Mouse (Mus musculus) MEL (cell line): ENCODE measurements at regions not wholly inside any gene's neighbourhood (a gene's known extent, or its start where the extent isn't known, plus 50 kb on each side); places are given as distances from the start of the nearest gene placed in this dataset.

Source experiments
- DNase-seq: peaks from one replicate; pipeline ENCODE4 v3.0.0; 2011; ENCODE audit warnings: low read depth, low spot score
- H3K27ac ChIP-seq: 2 replicates; pipeline ENCODE4 v1.5.1; 2012; ENCODE audit warnings: low read depth, mild to moderate bottlenecking, control low read depth, low read length, moderate library complexity; ENCODE audit not compliant: control insufficient read depth
- H3K27me3 ChIP-seq, 2 experiments: fragments of 150-350 bp in 1 of 2; sonication (generic) in 1 of 2; 2 replicates each; pipeline ENCODE4 v1.6.1; 2012; ENCODE audit warnings: low read length in 2 of 2, mild to moderate bottlenecking in 2 of 2, improper control_type of control experiment in 1 of 2, moderate library complexity in 1 of 2; ENCODE audit not compliant: insufficient read depth in 2 of 2, control insufficient read depth in 1 of 2
- H3K36me3 ChIP-seq, 2 experiments: 2 replicates each; pipeline ENCODE4 v1.6.1; 2012 to 2014; ENCODE audit warnings: low read length in 2 of 2, improper control_type of control experiment in 1 of 2, inconsistent platforms in 1 of 2, mild to moderate bottlenecking in 1 of 2; ENCODE audit not compliant: insufficient read depth in 2 of 2, control insufficient read depth in 1 of 2
- H3K4me1 ChIP-seq, 2 experiments: fragments of 150-350 bp in 1 of 2; sonication (generic) in 1 of 2; 2 replicates each; pipeline ENCODE4 v1.6.1; 2012; ENCODE audit warnings: low read length in 2 of 2, improper control_type of control experiment in 1 of 2, mild to moderate bottlenecking in 1 of 2; ENCODE audit not compliant: insufficient read depth in 2 of 2, control insufficient read depth in 1 of 2
- H3K4me3 ChIP-seq, 2 experiments: fragments of 150-350 bp in 1 of 2; sonication (generic) in 1 of 2; 2 replicates each; pipeline ENCODE4 v1.5.1; 2012; ENCODE audit warnings: low read depth in 2 of 2, low read length in 2 of 2, mild to moderate bottlenecking in 2 of 2, moderate library complexity in 2 of 2, control low read depth in 1 of 2, improper control_type of control experiment in 1 of 2; ENCODE audit not compliant: control insufficient read depth in 1 of 2, insufficient read depth in 1 of 2
- H3K79me2 ChIP-seq: 2 replicates; pipeline ENCODE4 v1.6.1; 2012; ENCODE audit warnings: mild to moderate bottlenecking, low read length, moderate library complexity; ENCODE audit not compliant: control insufficient read depth, poor library complexity, insufficient read depth
- H3K9ac ChIP-seq: 2 replicates; pipeline ENCODE4 v1.6.1; 2012; ENCODE audit warnings: low read depth, mild to moderate bottlenecking, control low read depth, low read length, moderate library complexity; ENCODE audit not compliant: control insufficient read depth, poor library complexity, severe bottlenecking
- H3K9me3 ChIP-seq: fragments of 150-350 bp; sonication (generic); replicated peaks from 2 replicates; pipeline ENCODE4 v1.6.1; 2012; ENCODE audit warnings: mild to moderate bottlenecking, low read length, improper control_type of control experiment, moderate library complexity; ENCODE audit not compliant: insufficient read depth
- CHD2 ChIP-seq: IDR thresholded peaks from 2 replicates; pipeline ENCODE4 v1.6.1; 2011; ENCODE audit warnings: low read length, improper control_type of control experiment
- ELF1 ChIP-seq: IDR thresholded peaks from 2 replicates; pipeline ENCODE4 v1.6.1; 2014; ENCODE audit warnings: low read depth, mild to moderate bottlenecking, inconsistent platforms, low read length, improper control_type of control experiment, moderate library complexity
- GATA1 ChIP-seq: IDR thresholded peaks from 2 replicates; pipeline ENCODE4 v1.6.1; 2011; ENCODE audit warnings: low read depth, low read length, improper control_type of control experiment
- JUND ChIP-seq: IDR thresholded peaks from 2 replicates; pipeline ENCODE4 v1.6.1; 2011; ENCODE audit warnings: low read depth, mild to moderate bottlenecking, improper control_type of control experiment, low read length
- KAT2A ChIP-seq: conservative IDR thresholded peaks from 2 replicates; pipeline ENCODE4 v1.6.1; 2012; ENCODE audit warnings: low read depth, low read length, improper control_type of control experiment, inconsistent platforms
- MAFK ChIP-seq: IDR thresholded peaks from 2 replicates; pipeline ENCODE4 v1.6.1; 2011; ENCODE audit warnings: low read depth, mild to moderate bottlenecking, low read length, improper control_type of control experiment, borderline replicate concordance
- MAX ChIP-seq: IDR thresholded peaks from 2 replicates; pipeline ENCODE4 v1.6.1; 2011; ENCODE audit warnings: low read length, improper control_type of control experiment
- MAZ ChIP-seq: IDR thresholded peaks from 2 replicates; pipeline ENCODE4 v1.6.1; 2012; ENCODE audit warnings: low read depth, mild to moderate bottlenecking, inconsistent platforms, low read length, improper control_type of control experiment
- MEF2A ChIP-seq: IDR thresholded peaks from 2 replicates; pipeline ENCODE4 v1.6.1; 2014; ENCODE audit warnings: low read depth, mild to moderate bottlenecking, inconsistent platforms, low read length, improper control_type of control experiment; ENCODE audit not compliant: poor library complexity, insufficient replicate concordance, severe bottlenecking; ENCODE audit errors: extremely low read depth
- MXI1 ChIP-seq: IDR thresholded peaks from 2 replicates; pipeline ENCODE4 v1.6.1; 2011; ENCODE audit warnings: mild to moderate bottlenecking, low read depth, low read length, improper control_type of control experiment
- MYB ChIP-seq: IDR thresholded peaks from 2 replicates; pipeline ENCODE4 v1.6.1; 2011; ENCODE audit warnings: mild to moderate bottlenecking, low read depth, low read length, improper control_type of control experiment
- MYC ChIP-seq: IDR thresholded peaks from 2 replicates; pipeline ENCODE4 v1.6.1; 2011; ENCODE audit warnings: low read depth, mild to moderate bottlenecking, low read length, improper control_type of control experiment, moderate library complexity
- NELFE ChIP-seq: IDR thresholded peaks from 2 replicates; pipeline ENCODE4 v1.6.1; 2011; ENCODE audit warnings: low read depth, low read length, improper control_type of control experiment
- NRF1 ChIP-seq: IDR thresholded peaks from 2 replicates; pipeline ENCODE4 v1.6.1; 2014; ENCODE audit warnings: low read depth, mild to moderate bottlenecking, inconsistent platforms, low read length, improper control_type of control experiment, moderate library complexity; ENCODE audit not compliant: poor library complexity, insufficient read depth, severe bottlenecking
- POLR2A ChIP-seq, 2 experiments: IDR thresholded peaks; 2 replicates each; pipeline ENCODE4 v1.6.1; 2011 to 2012; ENCODE audit warnings: low read length in 2 of 2, mild to moderate bottlenecking in 2 of 2, control low read depth in 1 of 2, improper control_type of control experiment in 1 of 2, low read depth in 1 of 2, moderate library complexity in 1 of 2; ENCODE audit not compliant: control insufficient read depth in 1 of 2, insufficient read depth in 1 of 2, poor library complexity in 1 of 2
- POLR2AphosphoS2 ChIP-seq: IDR thresholded peaks from 2 replicates; pipeline ENCODE4 v1.6.1; 2011; ENCODE audit warnings: low read length, improper control_type of control experiment
- POLR2AphosphoS5 ChIP-seq: IDR thresholded peaks from 2 replicates; pipeline ENCODE4 v1.6.1; 2012; ENCODE audit warnings: low read depth, borderline replicate concordance, mild to moderate bottlenecking, inconsistent platforms, low read length, moderate library complexity, mixed read lengths
- RCOR1 ChIP-seq: IDR thresholded peaks from 2 replicates; pipeline ENCODE4 v1.6.1; 2012; ENCODE audit warnings: low read depth, mild to moderate bottlenecking, inconsistent platforms, low read length, improper control_type of control experiment
- SIN3A ChIP-seq: IDR thresholded peaks from 2 replicates; pipeline ENCODE4 v1.6.1; 2012; ENCODE audit warnings: low read length, improper control_type of control experiment, inconsistent platforms
- TBP ChIP-seq: IDR thresholded peaks from 2 replicates; pipeline ENCODE4 v1.8.0; 2011; ENCODE audit warnings: low read depth, low read length, improper control_type of control experiment
- TCF12 ChIP-seq: IDR thresholded peaks from 2 replicates; pipeline ENCODE4 v1.6.1; 2014; ENCODE audit warnings: low read depth, mild to moderate bottlenecking, inconsistent platforms, low read length, improper control_type of control experiment, moderate library complexity
- UBTF ChIP-seq: IDR thresholded peaks from 2 replicates; pipeline ENCODE4 v1.6.1; 2012; ENCODE audit warnings: low read depth, mild to moderate bottlenecking, inconsistent platforms, low read length, improper control_type of control experiment, moderate library complexity, borderline replicate concordance; ENCODE audit not compliant: insufficient read depth
- USF1 ChIP-seq: IDR thresholded peaks from 2 replicates; pipeline ENCODE4 v1.6.1; 2014; ENCODE audit warnings: low read depth, mild to moderate bottlenecking, inconsistent platforms, low read length, improper control_type of control experiment, moderate library complexity
- USF2 ChIP-seq, 2 experiments: IDR thresholded peaks; 2 replicates each; pipeline ENCODE4 v1.6.1; 2011 to 2012; ENCODE audit warnings: improper control_type of control experiment in 2 of 2, low read length in 2 of 2, borderline replicate concordance in 1 of 2, inconsistent platforms in 1 of 2, low read depth in 1 of 2, mild to moderate bottlenecking in 1 of 2; ENCODE audit not compliant: insufficient read depth in 1 of 2
- ZC3H11A ChIP-seq: IDR thresholded peaks from 2 replicates; pipeline ENCODE4 v1.6.1; 2012; ENCODE audit warnings: low read depth, mild to moderate bottlenecking, inconsistent platforms, low read length, improper control_type of control experiment

DNA sequence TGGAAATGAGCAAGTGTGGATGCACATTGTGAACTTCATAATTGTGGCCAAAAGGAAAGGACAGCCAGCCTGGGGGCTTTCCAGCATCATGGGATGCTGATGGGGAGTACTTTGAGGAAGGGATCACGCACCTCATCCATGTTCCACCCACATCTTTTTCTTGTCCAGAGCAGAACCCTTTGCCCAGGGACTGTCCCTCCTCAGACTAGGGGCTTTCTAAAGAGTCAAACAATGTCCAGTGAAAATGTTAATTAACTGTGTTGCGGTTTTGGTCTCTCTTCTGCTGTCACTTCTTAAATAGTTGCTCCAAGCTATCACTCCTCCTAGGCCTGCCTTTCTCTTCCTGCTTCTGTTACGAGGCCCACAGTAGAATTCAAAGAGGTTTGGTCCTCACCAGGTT, 51.6 kb upstream of the Il12b start:
- no peaks in the 10 kb centered on the region for H3K4me1 ChIP-seq
- H3K27ac ChIP-seq = no peak overlapping the region
- H3K27me3 ChIP-seq = no peaks in the 10 kb centered on the region; a peak in 1 of 4 replicates
- no peak for DNase-seq
- H3K9me3 ChIP-seq = no peaks in the 10 kb centered on the region
- no peaks in the 10 kb centered on the region for H3K79me2 ChIP-seq
- H3K9ac ChIP-seq = no peak overlapping the region
- H3K4me3 ChIP-seq = no peak overlapping the region
- TF ChIP-seq POLR2AphosphoS2 = no peak
- no peak for TF ChIP-seq ZC3H11A
- no peak for TF ChIP-seq GATA1
- TF ChIP-seq MYC = no peak
- TF ChIP-seq MAZ = no peak
- TF ChIP-seq USF1 = no peak
- no peak for TF ChIP-seq POLR2AphosphoS5
- no peak for TF ChIP-seq MEF2A
- TF ChIP-seq NRF1 = no peak
- no peak for TF ChIP-seq MAFK
- TF ChIP-seq POLR2A (IDR thresholded peaks at IDR 0.05; ENCODE audit: control insufficient read depth in 1 of 2, insufficient read depth in 1 of 2, low read depth in 1 of 2, low read length in 2 of 2, poor library complexity in 1 of 2) = no peak
- no peak for TF ChIP-seq CHD2
- TF ChIP-seq MAX = no peak
- TF ChIP-seq UBTF = no peak
- no peak for TF ChIP-seq NELFE
- TF ChIP-seq RCOR1 = no peak
- TF ChIP-seq TBP = no peak
- TF ChIP-seq TCF12 = no peak
- TF ChIP-seq MYB = no peak
- no peak for TF ChIP-seq ELF1
- H3K36me3 ChIP-seq = no peaks in the 10 kb centered on the region

DNA sequence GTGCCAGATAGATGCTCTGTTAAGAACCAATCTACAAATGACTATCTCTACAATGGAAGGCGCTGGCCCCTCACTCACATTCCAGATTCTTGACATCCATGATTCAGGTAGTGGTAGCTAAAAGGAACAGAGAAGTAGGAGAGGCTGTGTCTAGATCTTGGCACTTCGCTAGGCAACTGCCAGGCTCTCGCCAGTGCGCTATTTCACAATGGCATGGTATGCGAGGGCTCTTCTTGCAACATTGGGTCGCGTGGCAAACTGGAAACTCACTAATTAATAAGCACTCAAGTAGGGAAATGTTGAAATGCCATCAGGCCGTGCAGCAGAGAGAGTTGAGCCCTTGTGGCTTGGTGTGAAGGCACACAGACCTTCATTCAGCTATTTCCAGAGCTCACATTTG, 50.3 kb upstream of the Il12b start:
- TF ChIP-seq MXI1 (no peak), UBTF (no peak), JUND (no peak), ZC3H11A (no peak), KAT2A (no peak), CHD2 (no peak), RCOR1 (no peak), USF2 (IDR thresholded peaks at IDR 0.05; ENCODE audit: borderline replicate concordance in 1 of 2, insufficient read depth in 1 of 2, low read depth in 1 of 2, low read length in 2 of 2) (no peak), MAZ (no peak), MAX (no peak), SIN3A (no peak), POLR2AphosphoS5 (no peak)
- Histone ChIP-seq H3K27ac (no peak overlapping the region), H3K36me3 (no peaks in the 10 kb centered on the region), H3K27me3 (no peaks in the 10 kb centered on the region; a peak in 1 of 4 replicates), H3K9me3 (no peaks in the 10 kb centered on the region), H3K4me3 (no peak overlapping the region), H3K4me1 (no peaks in the 10 kb centered on the region), H3K9ac (no peak overlapping the region), H3K79me2 (no peaks in the 10 kb centered on the region)
- no peak for DNase-seq
